Mouse (Mus musculus) megakaryocyte, embryonic 14.5 days (primary cell): ENCODE results near the gene Fam186b.

Experiments
- FLI1 ChIP-seq: IDR thresholded peaks from 2 replicates; pipeline ENCODE4 v1.6.1; 2012; ENCODE audit warnings: low read length, inconsistent platforms, mixed read lengths
- GATA1 ChIP-seq: IDR thresholded peaks from 3 replicates; pipeline ENCODE4 v1.6.1; 2012; ENCODE audit warnings: mixed read lengths, low read length, inconsistent platforms, borderline replicate concordance

GRCm38 (mm10) chr15:99318861-99319410, 23.2 kb upstream of the Fam186b start:
- TF ChIP-seq GATA1: no peak
- TF ChIP-seq FLI1: no peak
